Mouse (Mus musculus) brain, adult 2 months (tissue): Measurements from ENCODE around the gene Gm960.

ENCODE experiments used
- DNase-seq: peaks from one replicate; pipeline ENCODE4 v3.0.0; 2011; ENCODE audit warnings: low read depth, low spot score

Gm960 gene

GRCm38 (mm10) chr19:4711601-4712155 is 13.2 kb upstream of the Gm960 start:
- no peak for DNase-seq

- peak; percentile 95 for DNase-seq
These were observed 12.7 kb upstream of the Gm960 start, which contains the start of gene Sptbn2 for GRCm38 (mm10) chr19:4711098-4711600. Sptbn2 (plus strand) TSS chr19:4711167.

DNA sequence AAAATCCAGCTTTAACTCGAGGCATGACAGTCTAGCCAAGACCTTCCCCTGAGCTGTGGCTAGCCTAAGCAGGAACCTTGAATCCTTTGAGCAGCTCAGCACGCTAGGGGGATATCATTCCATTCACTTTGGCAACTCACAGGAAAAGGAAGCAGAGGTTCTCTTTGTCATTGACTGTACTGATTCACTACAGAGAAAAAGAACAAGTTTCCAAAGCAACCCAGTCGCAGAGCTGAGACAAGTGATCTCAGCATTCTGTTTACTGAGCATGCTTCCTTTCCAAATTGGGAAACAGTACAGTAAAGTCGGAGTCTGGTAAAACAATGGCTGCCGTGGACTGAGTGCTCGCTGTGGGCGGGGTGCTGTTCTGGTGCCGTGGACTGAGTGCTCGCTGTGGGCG is 10.3 kb upstream of the Gm960 start:
- peak; percentile 69 for DNase-seq

- DNase-seq = peak; percentile 81
These were observed 2.8 kb upstream of the Gm960 start for GRCm38 (mm10) chr19:4701221-4701620.

DNA sequence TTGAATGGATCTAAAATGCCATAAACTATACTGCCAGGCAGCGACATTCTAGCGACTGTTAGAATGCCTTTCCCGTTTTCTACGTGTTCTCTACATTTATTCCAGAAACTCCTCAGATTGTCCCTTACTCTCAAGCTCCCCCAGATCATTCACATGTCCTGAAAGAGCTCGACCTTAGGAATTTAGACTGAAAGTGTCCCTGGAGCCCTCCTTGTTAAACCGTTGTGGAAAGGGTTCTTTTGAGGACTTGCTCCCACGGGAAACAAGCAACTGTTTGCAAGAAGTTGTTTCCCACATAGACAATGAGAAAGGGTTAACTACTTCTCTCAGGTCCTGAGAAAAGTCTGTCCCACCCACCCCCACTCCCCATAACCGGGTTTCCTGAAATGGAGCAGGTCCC is 2.2 kb upstream of the Gm960 start:
- no peak for DNase-seq

DNA sequence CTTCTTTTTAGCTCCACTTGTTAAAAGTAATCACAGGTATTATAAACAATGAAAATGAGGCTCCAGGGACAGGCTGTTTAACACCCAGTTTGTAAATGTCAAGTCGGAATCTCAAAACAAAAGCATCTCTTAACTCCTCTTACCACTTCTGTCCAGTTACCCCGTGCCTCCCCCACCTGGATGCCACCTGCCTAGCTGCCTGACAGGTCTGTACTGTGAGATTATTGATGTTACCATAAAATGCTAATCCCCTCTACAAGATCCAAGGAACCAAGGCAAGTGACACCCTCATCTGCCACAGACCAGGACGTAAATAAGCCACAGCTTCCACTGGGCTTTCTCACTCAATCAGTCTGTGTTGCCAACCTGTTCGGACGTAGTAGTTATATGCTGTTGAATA is 1.4 kb upstream of the Gm960 start:
- DNase-seq = no peak

GRCm38 (mm10) chr19:4698856-4699255 is 388 bp upstream of the Gm960 start:
- peak; percentile 85 for DNase-seq

- DNase-seq = no peak
These were observed 747 bp downstream of the Gm960 start for GRCm38 (mm10) chr19:4697721-4698120.

DNA sequence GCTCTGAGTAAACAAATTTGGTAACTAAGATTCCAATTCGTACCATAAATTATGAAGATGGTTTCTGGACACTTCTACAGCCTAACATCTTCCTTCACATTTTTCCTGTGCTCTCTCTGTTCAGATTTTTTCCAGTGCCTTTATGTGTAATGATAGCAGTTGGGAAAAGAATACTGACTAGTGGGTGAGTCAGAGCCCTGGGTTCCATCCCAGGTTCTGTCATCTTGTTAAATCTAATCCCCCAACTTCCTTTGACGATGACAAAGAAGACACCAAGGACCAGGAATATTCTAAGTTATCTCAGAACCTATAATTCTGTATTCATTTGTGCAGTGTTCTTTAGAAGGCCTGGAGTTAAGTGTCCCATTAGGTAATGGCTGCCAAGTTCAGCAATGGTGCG is 1.3 kb downstream of the Gm960 start:
- DNase-seq = peak; percentile 80

DNA sequence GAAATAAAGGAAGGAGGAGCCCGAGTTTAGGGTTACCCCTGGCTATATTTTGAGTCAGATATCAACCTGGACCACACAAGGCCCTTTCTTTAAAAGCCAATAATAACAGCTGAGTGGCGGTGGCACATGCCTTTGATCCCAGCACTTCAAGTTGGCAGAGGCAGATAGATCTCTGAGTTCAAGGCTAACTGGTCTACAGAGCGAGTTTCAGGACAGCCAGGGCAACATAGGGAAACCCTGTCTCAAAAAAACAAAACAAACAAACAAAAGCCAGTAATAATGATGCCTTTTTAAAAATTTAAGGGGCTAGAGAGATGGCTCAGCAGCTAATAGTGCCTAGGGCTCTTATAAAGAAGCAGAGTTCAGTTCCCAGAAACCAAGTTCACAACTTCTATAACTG is 4.1 kb downstream of the Gm960 start:
- no peak for DNase-seq

DNA sequence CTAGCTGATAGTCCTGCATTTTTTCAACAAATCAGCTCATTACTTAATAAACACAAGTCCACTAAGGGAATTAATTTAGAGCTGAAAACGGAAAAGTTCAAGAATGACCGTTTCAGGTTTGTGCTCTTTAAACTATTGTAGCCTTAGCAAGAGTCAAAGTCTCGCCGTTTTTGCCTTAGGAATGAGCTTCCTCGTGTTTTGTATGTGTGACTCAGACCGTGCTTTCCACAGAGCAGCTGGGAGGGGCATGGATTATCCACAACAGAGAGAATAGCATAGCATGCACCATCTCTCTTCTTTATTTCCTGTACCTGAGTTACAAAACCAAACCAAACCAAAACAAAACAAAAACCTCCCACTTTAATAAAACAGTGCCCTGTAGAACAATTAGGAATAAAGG is 26.1 kb downstream of the Gm960 start:
- DNase-seq = peak; percentile 37

DNA sequence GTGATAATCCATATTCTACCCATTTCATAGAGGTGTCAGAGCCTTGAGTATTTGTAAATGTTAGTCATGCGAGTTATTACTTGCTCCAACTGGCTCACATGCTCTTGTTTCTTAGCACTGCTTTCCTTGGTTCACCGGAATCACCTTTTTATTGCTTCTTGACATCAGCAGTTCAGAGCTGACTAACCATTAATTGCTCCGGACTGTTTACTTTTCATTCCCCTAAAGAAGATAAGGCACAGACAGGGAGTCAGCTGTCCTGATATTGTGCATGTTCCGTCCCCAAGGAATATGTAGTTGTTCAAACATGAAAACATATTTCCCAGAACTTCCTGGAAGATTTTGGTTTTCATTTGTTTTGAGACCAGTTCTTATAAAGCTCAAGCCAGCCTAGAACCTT is 27.7 kb downstream of the Gm960 start:
- no peak for DNase-seq

GRCm38 (mm10) chr19:4666815-4667214 is 31.7 kb downstream of the Gm960 start:
- peak; percentile 26 for DNase-seq

GRCm38 (mm10) chr19:4658156-4658555 is 40.3 kb downstream of the Gm960 start:
- peak; percentile 22 for DNase-seq

DNA sequence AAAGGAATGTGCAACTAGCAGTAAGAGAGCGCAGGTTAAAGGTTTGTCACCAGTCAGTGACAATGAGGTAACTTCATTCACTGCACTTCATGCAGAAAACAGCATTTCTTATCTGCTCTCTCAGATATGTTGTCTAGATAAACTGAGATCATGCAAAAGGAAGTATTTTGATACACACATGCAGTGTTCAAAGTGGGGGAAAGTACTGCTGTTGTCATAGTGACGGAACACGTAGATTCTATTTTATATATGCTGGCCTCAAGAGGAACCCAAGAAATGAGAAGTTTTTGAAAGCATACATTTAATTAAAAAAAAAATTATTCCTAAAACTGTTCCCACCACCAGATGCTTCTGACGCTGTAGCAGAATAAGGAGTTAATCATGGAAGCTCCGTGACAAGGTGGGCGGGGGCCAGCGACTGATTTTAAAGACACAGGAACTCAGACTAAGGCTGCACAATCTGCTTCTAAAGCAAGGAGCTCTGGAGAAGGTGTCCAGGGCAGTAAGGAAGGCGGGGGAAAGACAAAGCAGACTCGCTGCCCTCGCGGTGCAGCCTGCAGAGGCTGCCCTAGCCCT is 51.5 kb downstream of the Gm960 start:
- peak; percentile 74 for DNase-seq

- peak; percentile 94 for DNase-seq
These were observed 54.2 kb downstream of the Gm960 start for GRCm38 (mm10) chr19:4644271-4644670.

DNA sequence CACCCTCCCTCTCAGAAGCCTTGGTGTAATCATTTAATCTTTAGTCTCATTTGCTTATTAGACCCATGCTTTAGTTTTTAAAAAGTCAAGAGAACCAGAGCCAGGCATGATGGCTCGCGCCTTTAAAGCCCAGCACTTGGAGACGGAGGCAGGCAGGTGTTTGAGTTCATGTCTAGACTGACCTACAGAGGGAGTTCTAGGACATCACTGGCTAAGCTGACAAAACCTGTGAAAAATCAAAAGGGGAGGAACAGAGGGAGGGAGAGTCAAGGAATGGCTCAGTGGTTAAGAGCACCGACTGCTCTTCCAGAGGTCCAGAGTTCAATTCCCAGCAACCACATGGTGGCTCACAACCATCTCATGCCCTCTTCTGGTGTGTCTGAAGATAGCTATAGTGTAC is 62.5 kb downstream of the Gm960 start:
- no peak for DNase-seq

DNA sequence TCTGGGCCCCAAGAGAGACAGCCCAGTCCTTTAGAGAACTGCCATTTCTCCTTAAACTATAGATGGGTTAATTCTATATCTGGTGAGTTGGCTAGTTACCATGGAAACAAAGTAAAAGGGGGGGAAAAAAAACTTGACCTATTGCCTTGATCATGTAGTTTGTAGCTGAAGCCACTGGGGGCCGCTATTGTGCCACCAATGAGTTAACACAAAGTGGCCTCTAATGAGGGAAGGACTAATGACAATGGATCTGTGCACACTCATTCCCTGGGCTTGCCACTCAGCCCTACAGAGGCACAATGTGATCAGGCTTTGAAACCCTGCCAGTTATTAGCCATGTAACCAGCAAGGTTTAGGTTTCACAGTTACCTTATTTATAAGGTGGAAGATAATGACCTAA is 69.6 kb downstream of the Gm960 start:
- peak; percentile 88 for DNase-seq

GRCm38 (mm10) chr19:4625829-4626535 is 72.5 kb downstream of the Gm960 start:
- no peak for DNase-seq

GRCm38 (mm10) chr19:4625179-4625828 is 73.2 kb downstream of the Gm960 start, which contains the start of gene Rce1:
Rce1 (minus strand) TSS chr19:4625641.
- DNase-seq = peak; percentile 93

DNA sequence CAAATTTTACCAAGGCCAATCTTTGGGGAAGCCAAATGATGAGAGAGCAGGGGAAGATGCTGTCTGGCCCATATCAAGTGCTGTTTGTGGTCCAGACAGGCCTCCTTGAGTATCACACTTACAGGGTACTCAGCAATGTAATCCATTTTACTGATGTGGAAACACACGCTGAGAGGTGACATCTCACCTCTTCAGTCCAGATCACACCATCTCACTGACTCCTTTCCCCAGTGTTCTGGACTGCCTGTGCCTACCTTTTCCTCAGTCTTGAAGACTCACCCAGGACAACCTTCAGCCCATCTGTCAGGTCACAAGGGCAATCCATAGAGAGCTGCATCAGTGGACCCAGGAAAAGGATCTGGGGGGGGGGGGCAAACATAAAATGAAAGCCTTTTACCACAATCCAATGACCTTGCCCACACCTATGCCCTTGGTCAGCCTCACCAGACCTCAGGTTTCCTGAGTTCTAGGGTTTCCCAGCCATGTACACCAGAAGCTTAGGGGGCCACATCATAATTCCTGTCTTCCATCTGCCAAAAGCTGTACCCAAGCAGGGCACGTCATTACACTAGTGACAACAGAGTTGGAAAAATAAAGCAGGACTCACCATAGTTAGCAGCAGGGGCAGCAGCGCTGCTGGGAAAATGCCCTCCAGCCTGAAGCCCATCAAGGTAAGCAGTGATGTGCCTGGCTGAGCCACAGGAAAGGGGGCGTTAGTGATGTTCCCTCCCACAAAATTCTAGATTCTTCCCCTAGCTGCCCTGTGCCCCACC is 73.9 kb downstream of the Gm960 start:
- no peak for DNase-seq

- DNase-seq = no peak
These were observed 74.5 kb downstream of the Gm960 start for GRCm38 (mm10) chr19:4624006-4624405.
